Mouse (Mus musculus) hindbrain, postnatal 0 days (tissue): ENCODE results near the gene H2afy. TPM values are rescaled to one million over a fixed set of nuclear protein-coding genes. Genes with fewer than 3 reads are reported as not detected.

ENCODE experiments used
- ATAC-seq: fragments of 200-750 bp; cut with Nextera tagmentation; 2 replicates; pipeline ENCODE4 v1.8.0; 2017; ENCODE audit warnings: mild to moderate bottlenecking, moderate TSS enrichment, moderate library complexity
- DNase-seq: peaks from one replicate; pipeline ENCODE4 v3.0.0-alpha.2; 2015; ENCODE audit warnings: low spot score
- H3K27ac ChIP-seq: fragments of 300-500 bp; sonication (generic); 2 replicates; pipeline ENCODE4 v1.5.1; 2014; ENCODE audit warnings: mild to moderate bottlenecking
- H3K27me3 ChIP-seq: fragments of 300-500 bp; sonication (generic); 2 replicates; pipeline ENCODE4 v1.6.1; 2014; ENCODE audit warnings: low read length, mixed read lengths; ENCODE audit not compliant: insufficient read depth
- H3K36me3 ChIP-seq: fragments of 300-500 bp; sonication (generic); 2 replicates; pipeline ENCODE4 v1.6.1; 2014; ENCODE audit warnings: low read length, mixed read lengths; ENCODE audit not compliant: insufficient read depth
- H3K4me1 ChIP-seq: fragments of 300-500 bp; sonication (generic); 2 replicates; pipeline ENCODE4 v1.6.1; 2014; ENCODE audit warnings: antibody characterized with exemption, low read length, mixed read lengths; ENCODE audit not compliant: insufficient read depth
- H3K4me2 ChIP-seq: fragments of 300-500 bp; sonication (generic); 2 replicates; pipeline ENCODE4 v1.6.1; 2014; ENCODE audit warnings: low read depth, mild to moderate bottlenecking, low read length, moderate library complexity, mixed read lengths
- H3K4me3 ChIP-seq: fragments of 300-500 bp; sonication (generic); 2 replicates; pipeline ENCODE4 v1.5.1; 2014; ENCODE audit warnings: low read length
- H3K9ac ChIP-seq: fragments of 300-500 bp; sonication (generic); replicated peaks from 2 replicates; pipeline ENCODE4 v1.6.1; 2014; ENCODE audit warnings: mild to moderate bottlenecking, low read length, moderate library complexity, mixed read lengths
- H3K9me3 ChIP-seq: fragments of 300-500 bp; sonication (generic); 2 replicates; pipeline ENCODE4 v1.6.1; 2016; ENCODE audit warnings: low read length, mixed read lengths
- CTCF ChIP-seq: IDR thresholded peaks from 2 replicates; pipeline ENCODE4 v1.5.1; 2016; ENCODE audit warnings: antibody characterized with exemption, control low read depth, low read depth
- WGBS: fragments of 180-500 bp; shearing (Covaris S2); extraction: QIAGEN DNeasy Blood & Tissue Kit; methylation state at CpG from one replicate; pipeline ENCODE4 v1.1.7; 2014; 5-methylcytosine and 5-hydroxymethylcytosine counted together
- polyA plus RNA-seq: library from polyadenylated mRNA; unstranded; fragments of >200 nt; fragmentation: Nextera tagmentation; extraction: Ambion mirVana; gene quantifications from 2 replicates; pipeline ENCODE4 v1.2.1, GENCODE M21; 2015
- total RNA-seq: library from RNA; depleted of rRNA; stranded (reverse); fragments of >200 nt; gene quantifications from 2 replicates; pipeline ENCODE4 v1.2.3, GENCODE M21; 2014

The H2afy gene
- total and polyA plus RNA-seq, 2 experiments from 2014 or later, result 175 to 181 TPM

GRCm38 (mm10) chr13:56066904-56067303 lies 69.3 kb downstream of the H2afy start:
- H3K9ac ChIP-seq, result no peak overlapping the region
- no peak overlapping the region for H3K27ac ChIP-seq
- no peaks in the 10 kb centered on the region for H3K9me3 ChIP-seq
- no peak for DNase-seq
- ATAC-seq, result no peak
- 62% methylated on average over 2 of the region's 2 CpGs for WGBS
- H3K36me3 ChIP-seq, result no peaks in the 10 kb centered on the region
- H3K27me3 ChIP-seq, result no peaks in the 10 kb centered on the region
- TF ChIP-seq CTCF, result no peak
- peaks cover 3% of the 10 kb centered on the region; the same call in 1 of the 2 replicates for H3K4me1 ChIP-seq
- H3K4me3 ChIP-seq, result no peak overlapping the region
- no peak overlapping the region for H3K4me2 ChIP-seq

DNA sequence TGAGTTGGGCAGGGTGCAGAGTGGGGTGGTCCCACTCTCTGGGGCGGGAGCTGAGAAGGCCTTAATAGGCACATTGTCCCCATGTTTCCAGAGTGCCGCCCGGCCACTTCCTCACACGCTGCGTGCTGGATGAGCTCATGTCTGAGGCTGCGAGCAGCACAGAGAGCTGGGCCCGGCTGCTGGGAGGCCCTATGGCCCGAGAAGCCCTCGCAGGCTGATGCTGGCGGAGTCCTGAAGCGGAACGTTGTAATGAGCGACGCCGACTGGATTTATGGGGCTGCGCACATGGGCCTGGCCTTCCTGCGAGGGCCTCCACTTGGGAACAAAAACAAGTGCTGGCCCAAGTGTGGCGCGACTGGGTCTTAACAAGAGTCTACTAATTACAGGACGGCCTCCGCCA lies 70.0 kb downstream of the H2afy start:
- no peak for TF ChIP-seq CTCF
- H3K36me3 ChIP-seq, result no peaks in the 10 kb centered on the region
- no peak for ATAC-seq
- H3K9ac ChIP-seq, result no peak overlapping the region
- WGBS, result 79% methylated on average over 21 of the region's 21 CpGs
- no peak for DNase-seq
- H3K4me1 ChIP-seq, result peaks cover under 1% of the 10 kb centered on the region; the same call in 1 of the 2 replicates
- H3K27ac ChIP-seq, result no peak overlapping the region
- H3K9me3 ChIP-seq, result no peaks in the 10 kb centered on the region
- H3K4me2 ChIP-seq, result no peak overlapping the region
- no peak overlapping the region for H3K4me3 ChIP-seq
- no peaks in the 10 kb centered on the region for H3K27me3 ChIP-seq

DNA sequence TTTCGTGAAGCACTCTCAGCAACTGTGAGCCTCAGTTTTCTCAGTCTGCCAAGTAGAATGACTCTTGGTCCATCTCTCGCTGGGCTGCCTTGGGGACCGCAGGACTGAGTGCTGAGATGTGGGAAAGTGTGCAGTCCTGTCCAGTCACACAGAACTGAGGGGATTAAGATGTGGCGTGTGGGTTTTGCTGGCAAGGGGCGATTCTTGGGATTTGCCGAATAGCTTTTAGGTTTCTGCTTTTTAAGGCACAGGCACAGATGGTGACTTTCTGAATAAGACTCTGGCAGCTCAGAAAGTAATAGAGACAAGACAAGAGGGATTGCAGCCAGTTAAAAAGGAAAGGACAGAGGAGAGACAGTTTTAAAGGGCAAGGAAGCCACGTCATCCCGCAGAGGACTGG lies 78.4 kb downstream of the H2afy start:
- H3K9ac ChIP-seq, result no peak overlapping the region
- H3K4me1 ChIP-seq, result no peaks in the 10 kb centered on the region
- DNase-seq, result no peak
- 70% methylated on average over 8 of the region's 8 CpGs for WGBS
- H3K27me3 ChIP-seq, result no peaks in the 10 kb centered on the region
- no peak for ATAC-seq
- H3K4me3 ChIP-seq, result no peak overlapping the region
- no peak overlapping the region for H3K27ac ChIP-seq
- no peaks in the 10 kb centered on the region for H3K9me3 ChIP-seq
- no peak for TF ChIP-seq CTCF
- no peak overlapping the region for H3K4me2 ChIP-seq
- no peaks in the 10 kb centered on the region for H3K36me3 ChIP-seq

DNA sequence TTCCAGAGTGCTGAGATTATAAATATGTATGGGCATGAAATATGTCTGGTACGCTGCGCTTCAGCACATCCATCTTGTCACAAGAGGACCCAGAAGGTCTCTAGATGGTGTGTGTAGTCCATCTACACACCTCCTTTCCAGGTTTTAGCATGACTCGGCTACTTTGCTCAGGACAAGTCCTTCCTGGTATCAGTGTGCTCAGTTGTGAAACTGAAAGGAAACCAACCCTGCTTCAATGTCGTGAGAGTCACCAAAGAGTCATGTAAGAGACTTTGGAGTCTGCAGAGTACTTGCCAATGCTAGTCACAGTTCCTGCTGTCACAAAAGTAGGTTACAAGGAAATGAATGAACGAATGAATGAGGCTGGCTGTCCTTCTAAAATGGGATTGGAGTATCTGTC lies 80.4 kb downstream of the H2afy start:
- 83% methylated on average over 5 of the region's 5 CpGs for WGBS
- H3K9me3 ChIP-seq, result no peaks in the 10 kb centered on the region

DNA sequence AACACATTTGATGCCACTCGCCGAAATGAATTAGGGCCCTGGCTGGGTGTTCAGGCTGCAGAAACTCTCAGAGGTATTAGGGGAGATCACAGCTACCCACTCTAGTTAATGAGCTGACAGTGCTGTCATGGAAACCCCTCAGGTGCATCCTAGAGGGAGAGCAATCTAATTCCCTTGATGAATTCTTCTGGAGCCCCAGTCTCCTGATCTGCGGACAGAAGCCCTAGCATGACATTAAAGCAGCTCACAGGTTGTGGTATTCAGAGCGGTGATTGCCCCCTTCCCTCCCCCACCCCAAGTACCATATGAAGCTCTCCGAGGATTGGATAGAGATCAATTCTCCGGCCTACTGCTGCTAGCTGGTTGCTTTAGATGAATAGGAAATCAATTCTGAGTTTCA lies 82.1 kb downstream of the H2afy start:
- 44% methylated on average over 6 of the region's 6 CpGs for WGBS
- Histone ChIP-seq H3K9me3 (no peaks in the 10 kb centered on the region), H3K27ac (peak overlapping the region; percentile 36; the same call in 1 of the 2 replicates), H3K4me1 (no peaks in the 10 kb centered on the region), H3K4me3 (no peak overlapping the region), H3K36me3 (no peaks in the 10 kb centered on the region), H3K9ac (no peak overlapping the region), H3K27me3 (no peaks in the 10 kb centered on the region), H3K4me2 (no peak overlapping the region)
- no peak for DNase-seq
- ATAC-seq, result peak; percentile 45; the same call in 1 of the 2 replicates
- no peak for TF ChIP-seq CTCF

More for the DNA sequence above, 80.4 kb downstream of the H2afy start:
- Histone ChIP-seq H3K4me2 (no peak overlapping the region), H3K27ac (no peak overlapping the region), H3K9ac (no peak overlapping the region), H3K27me3 (no peaks in the 10 kb centered on the region), H3K36me3 (no peaks in the 10 kb centered on the region), H3K4me3 (no peak overlapping the region), H3K4me1 (no peaks in the 10 kb centered on the region)
- DNase-seq (no peak), ATAC-seq (no peak)
- TF ChIP-seq CTCF, result no peak

- H3K4me2 ChIP-seq, result no peak overlapping the region
- no peak for DNase-seq
Observed at GRCm38 (mm10) chr13:56052781-56053180, 83.4 kb downstream of the H2afy start.

DNA sequence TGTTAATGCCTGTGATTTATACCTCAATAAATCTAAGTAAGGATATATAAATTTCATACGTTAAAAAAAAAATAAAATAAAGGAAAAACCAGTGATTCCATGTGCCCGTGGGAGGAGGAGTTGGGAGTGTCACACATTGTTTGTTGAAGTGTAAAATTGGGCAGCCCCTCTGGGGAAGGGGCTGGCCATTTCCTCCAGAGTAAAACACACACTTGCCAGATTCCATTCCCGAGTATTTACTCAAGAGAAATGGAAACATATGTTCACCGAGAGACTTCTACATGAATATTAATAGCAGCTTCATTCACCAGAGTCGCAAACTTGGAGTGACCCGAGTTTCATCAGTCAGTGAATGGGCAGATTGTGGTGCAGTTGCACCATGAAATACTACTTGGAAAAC lies 85.9 kb downstream of the H2afy start:
- Histone ChIP-seq H3K4me3 (no peak overlapping the region), H3K36me3 (no peaks in the 10 kb centered on the region), H3K27ac (no peak overlapping the region), H3K4me1 (no peaks in the 10 kb centered on the region), H3K9me3 (no peaks in the 10 kb centered on the region), H3K27me3 (no peaks in the 10 kb centered on the region), H3K4me2 (no peak overlapping the region), H3K9ac (no peak overlapping the region)
- DNase-seq (no peak), ATAC-seq (no peak)
- no peak for TF ChIP-seq CTCF
- 33% methylated on average over 6 of the region's 6 CpGs for WGBS

More at GRCm38 (mm10) chr13:56052781-56053180, 83.4 kb downstream of the H2afy start:
- Histone ChIP-seq H3K9me3 (no peaks in the 10 kb centered on the region), H3K27me3 (no peaks in the 10 kb centered on the region), H3K36me3 (no peaks in the 10 kb centered on the region), H3K9ac (no peak overlapping the region), H3K27ac (no peak overlapping the region), H3K4me1 (no peaks in the 10 kb centered on the region), H3K4me3 (no peak overlapping the region)
- TF ChIP-seq CTCF, result no peak
- ATAC-seq, result no peak
- WGBS, result 19% methylated on average over 10 of the region's 10 CpGs
